Mouse (Mus musculus) olfactory bulb, adult 2 months (tissue): ENCODE data around the gene Osbpl11.

Experiments
- CTCF ChIP-seq: fragments of 200-500 bp; IDR thresholded peaks from 2 replicates; pipeline ENCODE4 v1.5.1; 2012; ENCODE audit warnings: low read depth, mild to moderate bottlenecking, low read length, moderate library complexity; ENCODE audit not compliant: insufficient read depth
- POLR2A ChIP-seq: fragments of 200-500 bp; IDR thresholded peaks from 2 replicates; pipeline ENCODE4 v1.6.1; 2012; ENCODE audit warnings: mild to moderate bottlenecking, low read depth, low read length, moderate library complexity; ENCODE audit not compliant: insufficient read depth

GRCm38 (mm10) chr16:33267616-33268253 is 82.9 kb downstream of the Osbpl11 start:
- no peak for TF ChIP-seq POLR2A
- no peak for TF ChIP-seq CTCF
